Mouse (Mus musculus): ENCODE measurements at regions not wholly inside any gene's neighbourhood (a gene's known extent, or its start where the extent isn't known, plus 50 kb on each side); places are given as distances from the start of the nearest gene placed in this dataset.

GRCm38 (mm10) chr1:152171034-152171790 lies 81.3 kb upstream of the 1700025G04Rik start:
- TF ChIP-seq POLR2A (IDR thresholded peaks at IDR 0.05; ENCODE audit: insufficient read length, low read depth) = no peak
- TF ChIP-seq REST (IDR thresholded peaks at IDR 0.05; ENCODE audit: insufficient read depth, insufficient read length) = no peak
- TF ChIP-seq E2F4 (IDR thresholded peaks at IDR 0.05; ENCODE audit: insufficient read depth) = no peak
- no peak for TF ChIP-seq MAX (IDR thresholded peaks at IDR 0.05; ENCODE audit: low read depth)
- no peak for TF ChIP-seq CEBPB (IDR thresholded peaks at IDR 0.05; ENCODE audit: insufficient read depth, poor library complexity, severe bottlenecking)
- TF ChIP-seq SRF (IDR thresholded peaks at IDR 0.05; ENCODE audit: control insufficient read depth, insufficient read length, low read depth) = no peak
- no peak for TF ChIP-seq TCF12 (IDR thresholded peaks at IDR 0.05; ENCODE audit: insufficient read depth, poor library complexity, severe bottlenecking)
- TF ChIP-seq MYOD1 (IDR thresholded peaks at IDR 0.05; ENCODE audit: control insufficient read depth in 1 of 3, insufficient read length in 2 of 3, low read depth in 2 of 3) = no peak
